Mouse (Mus musculus) midbrain, embryonic 13.5 days (tissue): ENCODE data around the gene Rnf128. TPM values are rescaled to one million over a fixed set of nuclear protein-coding genes. Genes with fewer than 3 reads are reported as not detected.
"Not testable (repeated sequence)": the region's sequence is repeated elsewhere in the genome, so short reads cannot be mapped to it uniquely, and the experiment has no call there.

Experiments used
- ATAC-seq: fragments of 200-750 bp; cut with Nextera tagmentation; 2 replicates; pipeline ENCODE4 v1.8.0; 2017; ENCODE audit warnings: mild to moderate bottlenecking, moderate TSS enrichment, moderate library complexity
- H3K27ac ChIP-seq: fragments of 300-500 bp; sonication (generic); 2 replicates; pipeline ENCODE4 v1.5.1; 2015; ENCODE audit warnings: inconsistent platforms, mild to moderate bottlenecking, moderate library complexity
- H3K27me3 ChIP-seq: fragments of 300-500 bp; sonication (generic); 2 replicates; pipeline ENCODE4 v1.6.1; 2015; ENCODE audit warnings: mild to moderate bottlenecking, inconsistent platforms
- H3K36me3 ChIP-seq: fragments of 300-500 bp; sonication (generic); 2 replicates; pipeline ENCODE4 v1.6.1; 2015; ENCODE audit warnings: mild to moderate bottlenecking, inconsistent platforms
- H3K4me1 ChIP-seq: fragments of 300-500 bp; sonication (generic); replicated peaks from 2 replicates; pipeline ENCODE4 v1.6.1; 2015; ENCODE audit warnings: inconsistent platforms
- H3K4me2 ChIP-seq: fragments of 300-500 bp; sonication (generic); replicated peaks from 2 replicates; pipeline ENCODE4 v1.6.1; 2015; ENCODE audit warnings: moderate library complexity, mild to moderate bottlenecking, inconsistent platforms
- H3K4me3 ChIP-seq: fragments of 300-500 bp; sonication (generic); replicated peaks from 2 replicates; pipeline ENCODE4 v1.5.1; 2015; ENCODE audit warnings: mild to moderate bottlenecking, inconsistent platforms
- H3K9ac ChIP-seq: fragments of 300-500 bp; sonication (generic); replicated peaks from 2 replicates; pipeline ENCODE4 v1.6.1; 2015; ENCODE audit warnings: mild to moderate bottlenecking, inconsistent platforms
- H3K9me3 ChIP-seq: fragments of 300-500 bp; sonication (generic); 2 replicates; pipeline ENCODE4 v1.6.1; 2016; ENCODE audit warnings: mild to moderate bottlenecking, inconsistent platforms
- WGBS: fragments of 180-500 bp; shearing (Covaris S2); methylation state at CpG from one replicate; pipeline ENCODE4 v1.1.7; 2015; 5-methylcytosine and 5-hydroxymethylcytosine counted together
- polyA plus RNA-seq: library from polyadenylated mRNA; unstranded; fragments of >200 nt; fragmentation: Nextera tagmentation; extraction: Ambion mirVana; gene quantifications from 2 replicates; pipeline ENCODE4 v1.2.1, GENCODE M21; 2015

Gene Rnf128
- polyA plus RNA-seq, 1 experiment from 2014 or later, result 1.9 TPM

DNA sequence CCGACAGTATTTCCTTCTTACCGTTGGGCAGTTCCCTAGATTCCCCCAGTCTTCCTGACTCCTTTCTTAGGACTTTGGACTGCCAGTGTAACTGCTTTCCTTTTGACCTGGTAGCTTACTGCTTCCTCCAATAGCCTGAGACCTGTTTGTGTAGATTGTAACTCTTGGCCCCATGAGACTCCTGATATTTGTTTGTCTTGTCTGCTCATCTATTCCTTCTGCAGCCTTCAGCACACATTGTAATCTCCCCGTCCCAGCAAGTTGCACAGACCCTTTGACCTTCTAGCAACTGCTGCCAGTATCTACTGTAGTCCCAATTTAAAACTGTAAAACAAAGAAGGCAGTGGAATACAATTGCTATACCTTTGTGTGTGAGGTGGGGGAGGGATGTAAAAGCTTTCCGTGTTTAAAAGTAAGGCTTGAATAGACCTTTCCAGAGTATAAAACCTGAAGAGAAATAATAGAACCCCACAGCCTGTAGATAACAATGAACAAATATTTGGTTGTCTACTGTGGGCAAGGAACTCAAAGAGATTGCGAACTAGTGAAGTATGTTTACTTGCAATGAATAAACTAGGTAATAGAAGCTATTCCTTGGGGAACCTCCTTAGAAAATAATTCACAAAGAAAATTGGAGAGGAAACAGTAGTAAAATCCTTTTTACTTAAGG, 726 bp upstream of the Rnf128 start:
- 78% methylated on average over 5 of the region's 5 CpGs for WGBS
- H3K27ac ChIP-seq, result no peak overlapping the region
- H3K36me3 ChIP-seq, result no peaks in the 10 kb centered on the region
- H3K9me3 ChIP-seq, result no peaks in the 10 kb centered on the region
- H3K4me3 ChIP-seq, result no peak overlapping the region
- no peak overlapping the region for H3K4me2 ChIP-seq
- peaks cover 2% of the 10 kb centered on the region; the same call in 1 of the 2 replicates for H3K27me3 ChIP-seq
- H3K4me1 ChIP-seq, result no peaks in the 10 kb centered on the region
- H3K9ac ChIP-seq, result no peak overlapping the region
- no peak for ATAC-seq

DNA sequence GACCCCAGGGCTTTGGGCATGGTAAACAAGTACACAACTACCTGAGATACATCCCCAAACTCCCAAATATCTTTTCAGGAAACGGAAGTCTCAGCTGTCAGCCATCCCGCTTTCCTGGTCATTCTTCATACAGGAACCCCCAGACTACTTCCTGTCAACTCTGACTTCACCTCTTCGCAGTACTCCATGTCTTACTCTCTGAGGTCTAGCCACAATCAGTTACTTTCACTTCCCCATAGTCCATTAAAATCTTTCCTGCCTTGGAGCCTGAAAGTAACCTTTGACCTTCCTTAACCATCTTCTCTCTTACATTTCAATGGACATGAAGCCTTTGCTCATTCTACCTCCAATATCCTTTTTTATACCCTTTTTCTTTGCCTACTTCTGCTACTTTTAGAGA, 6.9 kb downstream of the Rnf128 start:
- Histone ChIP-seq H3K9me3 (no peaks in the 10 kb centered on the region), H3K27ac (no peak overlapping the region), H3K4me1 (no peaks in the 10 kb centered on the region), H3K36me3 (no peaks in the 10 kb centered on the region), H3K4me2 (no peak overlapping the region), H3K4me3 (no peak overlapping the region), H3K9ac (no peak overlapping the region), H3K27me3 (peaks cover 6% of the 10 kb centered on the region; the same call in 1 of the 2 replicates)
- WGBS, result 89% methylated on average over 3 of the region's 3 CpGs
- ATAC-seq, result no peak

DNA sequence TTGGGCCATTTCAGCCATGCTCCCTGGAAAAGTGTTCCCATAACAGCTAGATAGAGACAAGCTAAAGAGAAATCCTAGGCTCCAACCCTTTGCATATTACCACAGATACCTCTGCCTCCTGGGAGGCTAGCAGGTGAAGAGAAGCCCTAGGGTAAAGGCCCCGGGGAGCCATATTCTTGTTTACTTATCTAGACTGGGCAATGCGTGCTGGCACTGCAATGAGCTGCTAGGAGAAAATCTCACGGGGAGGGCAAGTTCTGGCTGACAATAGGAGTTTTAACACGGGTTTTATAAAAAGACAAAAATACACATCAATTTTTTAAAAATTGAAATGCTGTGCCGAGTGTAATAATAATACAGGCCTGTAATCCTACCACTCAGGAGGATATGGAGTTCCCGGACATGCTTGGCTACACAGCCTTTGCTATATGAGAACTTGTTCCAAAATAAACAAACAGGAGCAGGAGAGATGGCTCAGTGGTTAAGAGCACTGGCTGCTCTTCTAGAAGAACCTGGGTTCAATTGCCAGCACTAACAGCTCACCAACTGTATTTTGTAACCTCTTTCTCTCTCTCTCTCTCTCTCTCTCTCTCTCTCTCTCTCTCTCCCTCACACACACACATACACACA, 15.6 kb downstream of the Rnf128 start:
- peaks cover 3% of the 10 kb centered on the region; the same call in 1 of the 2 replicates for H3K27me3 ChIP-seq
- no peaks in the 10 kb centered on the region for H3K4me1 ChIP-seq
- ATAC-seq, result no peak
- WGBS, result 79% methylated on average over 6 of the region's 6 CpGs
- no peak overlapping the region for H3K9ac ChIP-seq
- no peak overlapping the region for H3K4me3 ChIP-seq
- H3K9me3 ChIP-seq, result no peaks in the 10 kb centered on the region
- no peaks in the 10 kb centered on the region for H3K36me3 ChIP-seq
- H3K4me2 ChIP-seq, result no peak overlapping the region
- no peak overlapping the region for H3K27ac ChIP-seq

DNA sequence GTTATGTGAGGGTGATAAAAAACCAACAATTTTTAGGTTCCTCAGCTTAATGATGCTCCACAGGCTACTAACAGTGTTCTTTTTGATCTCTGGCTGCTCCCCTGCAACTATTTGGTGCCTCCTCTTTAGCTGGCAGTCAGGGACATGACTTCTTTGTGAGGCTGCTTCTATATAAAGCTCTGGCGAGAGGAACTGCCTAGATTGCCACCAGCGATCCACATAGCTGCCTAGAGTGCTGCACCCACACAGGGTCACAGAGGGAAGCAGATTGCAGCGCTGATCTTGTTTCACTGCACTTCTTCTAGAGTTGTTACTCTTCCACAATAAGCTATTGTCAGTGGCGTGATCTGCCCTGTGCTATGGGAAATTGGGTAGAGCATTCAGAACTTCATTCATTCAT, 20.5 kb downstream of the Rnf128 start:
- no peak overlapping the region for H3K4me2 ChIP-seq
- H3K9ac ChIP-seq, result no peak overlapping the region
- no peak for ATAC-seq
- no peak overlapping the region for H3K27ac ChIP-seq
- no peaks in the 10 kb centered on the region for H3K9me3 ChIP-seq
- no peak overlapping the region for H3K4me3 ChIP-seq
- H3K27me3 ChIP-seq, result peaks cover 6% of the 10 kb centered on the region; the same call in 1 of the 2 replicates
- H3K36me3 ChIP-seq, result no peaks in the 10 kb centered on the region
- 55% methylated on average over 4 of the region's 4 CpGs for WGBS
- H3K4me1 ChIP-seq, result no peaks in the 10 kb centered on the region

DNA sequence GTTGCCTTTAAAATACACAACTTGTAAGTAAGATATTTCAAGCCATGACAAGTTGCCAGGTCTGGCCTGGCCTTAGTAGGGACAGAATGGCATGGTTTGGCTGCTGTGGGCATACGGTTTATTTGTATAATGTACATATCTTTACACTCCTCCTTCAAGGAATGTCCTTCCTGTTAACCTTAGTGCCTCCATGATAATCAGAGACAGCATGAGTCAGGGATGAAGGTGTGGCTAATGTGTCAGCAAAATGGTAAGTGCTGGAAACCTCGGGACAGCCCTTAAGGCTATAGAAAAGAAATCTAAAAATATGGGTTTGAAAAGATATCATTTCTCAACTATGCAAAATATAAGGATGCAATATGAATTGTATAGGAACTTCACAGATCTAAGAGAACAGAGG, 23.6 kb downstream of the Rnf128 start:
- 83% methylated on average over 2 of the region's 2 CpGs for WGBS
- not testable (repeated sequence) for H3K4me2 ChIP-seq, H3K9me3 ChIP-seq, H3K4me3 ChIP-seq, ATAC-seq, H3K9ac ChIP-seq, H3K27ac ChIP-seq, H3K36me3 ChIP-seq, H3K4me1 ChIP-seq
- H3K27me3 ChIP-seq, result peaks cover 11% of the 10 kb centered on the region; the same call in 1 of the 2 replicates

DNA sequence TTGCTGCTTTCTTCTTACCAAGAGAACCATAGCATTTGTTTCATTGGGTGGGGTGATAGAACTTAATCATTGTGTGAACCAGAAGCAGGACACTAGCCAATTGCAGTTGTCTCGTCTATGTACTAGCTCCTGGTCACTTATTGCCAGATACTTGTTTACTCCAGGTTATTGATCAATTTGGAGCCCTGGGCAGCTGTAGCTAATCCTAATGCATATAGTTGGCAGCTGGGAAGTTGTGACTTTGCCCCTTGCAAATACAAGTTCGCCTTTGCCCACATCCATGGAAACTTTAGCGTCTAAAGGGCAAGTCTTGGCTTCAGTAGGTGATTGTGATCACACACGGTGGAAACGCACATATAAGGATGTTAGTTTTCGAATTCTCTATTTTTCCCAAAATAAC, 33.3 kb downstream of the Rnf128 start:
- H3K4me2 ChIP-seq, result no peak overlapping the region
- WGBS, result 85% methylated on average over 6 of the region's 6 CpGs
- no peaks in the 10 kb centered on the region for H3K36me3 ChIP-seq
- no peak for ATAC-seq
- no peak overlapping the region for H3K4me3 ChIP-seq
- H3K9ac ChIP-seq, result no peak overlapping the region
- H3K9me3 ChIP-seq, result no peaks in the 10 kb centered on the region
- no peaks in the 10 kb centered on the region for H3K4me1 ChIP-seq
- no peak overlapping the region for H3K27ac ChIP-seq
- peaks cover 27% of the 10 kb centered on the region; the same call in 1 of the 2 replicates for H3K27me3 ChIP-seq

DNA sequence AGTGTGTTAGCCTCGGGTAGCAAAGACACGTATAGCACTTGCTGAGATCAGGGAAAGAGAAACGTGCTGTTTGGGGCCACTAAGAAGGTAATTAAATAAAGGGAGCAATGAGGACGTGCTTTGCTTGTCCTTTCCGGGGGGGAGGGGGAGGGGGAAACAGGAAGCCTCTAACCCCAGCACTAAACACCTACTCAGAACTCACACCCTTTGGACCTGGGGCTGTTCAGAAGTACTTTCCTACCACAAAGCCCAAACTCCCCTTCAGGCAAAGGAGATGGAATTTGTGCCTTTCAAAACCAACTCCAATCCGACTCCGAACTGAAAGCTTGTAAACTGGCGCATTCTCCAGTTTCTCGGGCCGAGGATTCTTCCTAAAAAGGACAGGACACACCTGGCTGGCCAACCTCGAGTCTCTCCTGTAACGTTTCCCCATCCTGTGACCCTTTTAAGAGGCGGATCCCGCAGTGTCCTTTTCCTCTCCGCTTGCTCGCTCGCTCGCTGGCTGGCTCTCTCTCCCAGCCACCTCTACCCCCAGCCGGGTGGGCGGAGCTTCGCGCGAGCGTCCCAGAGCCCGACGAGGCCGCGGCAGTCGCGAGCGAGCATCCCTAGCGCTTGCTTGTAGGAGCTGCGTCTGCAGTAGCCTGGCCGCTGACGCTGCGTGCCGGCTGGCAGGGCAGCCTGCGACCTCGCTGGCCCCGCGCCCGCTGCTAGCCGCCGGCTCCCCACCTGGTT, 47.1 kb downstream of the Rnf128 start:
- ATAC-seq, result peak; percentile 99
- H3K27ac ChIP-seq, result peak overlapping the region; percentile 14; the same call in 1 of the 2 replicates
- H3K9ac ChIP-seq, result peak overlapping the region; percentile 72
- no peaks in the 10 kb centered on the region for H3K4me1 ChIP-seq
- no peaks in the 10 kb centered on the region for H3K36me3 ChIP-seq
- WGBS, result 21% methylated on average over 42 of the region's 44 CpGs
- H3K4me3 ChIP-seq, result peak overlapping the region; percentile 56
- peak overlapping the region; percentile 69 for H3K4me2 ChIP-seq
- peaks cover 49% of the 10 kb centered on the region for H3K27me3 ChIP-seq
- H3K9me3 ChIP-seq, result no peaks in the 10 kb centered on the region

DNA sequence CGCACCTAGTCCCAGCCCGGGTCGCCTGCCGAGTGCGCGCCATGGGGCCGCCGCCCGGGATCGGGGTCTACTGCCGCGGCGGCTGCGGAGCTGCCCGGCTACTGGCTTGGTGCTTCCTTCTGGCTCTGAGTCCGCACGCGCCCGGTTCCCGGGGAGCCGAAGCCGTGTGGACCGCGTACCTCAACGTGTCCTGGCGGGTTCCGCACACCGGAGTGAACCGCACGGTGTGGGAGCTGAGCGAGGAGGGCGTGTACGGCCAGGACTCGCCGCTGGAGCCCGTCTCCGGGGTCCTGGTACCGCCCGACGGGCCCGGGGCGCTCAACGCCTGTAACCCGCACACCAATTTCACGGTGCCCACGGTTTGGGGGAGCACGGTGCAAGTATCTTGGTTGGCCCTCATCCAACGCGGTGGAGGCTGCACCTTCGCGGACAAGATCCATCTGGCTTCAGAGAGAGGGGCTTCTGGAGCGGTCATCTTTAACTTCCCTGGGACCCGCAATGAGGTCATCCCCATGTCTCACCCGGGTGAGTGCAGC, 47.7 kb downstream of the Rnf128 start:
- Histone ChIP-seq H3K36me3 (no peaks in the 10 kb centered on the region), H3K9ac (peak overlapping the region; percentile 72), H3K4me1 (no peaks in the 10 kb centered on the region), H3K27ac (peak overlapping the region; percentile 14; the same call in 1 of the 2 replicates), H3K4me3 (peak overlapping the region; percentile 56), H3K4me2 (peak overlapping the region; percentile 69), H3K9me3 (no peaks in the 10 kb centered on the region), H3K27me3 (peaks cover 48% of the 10 kb centered on the region)
- WGBS, result 24% methylated on average over 48 of the region's 54 CpGs
- peak; percentile 93 for ATAC-seq

DNA sequence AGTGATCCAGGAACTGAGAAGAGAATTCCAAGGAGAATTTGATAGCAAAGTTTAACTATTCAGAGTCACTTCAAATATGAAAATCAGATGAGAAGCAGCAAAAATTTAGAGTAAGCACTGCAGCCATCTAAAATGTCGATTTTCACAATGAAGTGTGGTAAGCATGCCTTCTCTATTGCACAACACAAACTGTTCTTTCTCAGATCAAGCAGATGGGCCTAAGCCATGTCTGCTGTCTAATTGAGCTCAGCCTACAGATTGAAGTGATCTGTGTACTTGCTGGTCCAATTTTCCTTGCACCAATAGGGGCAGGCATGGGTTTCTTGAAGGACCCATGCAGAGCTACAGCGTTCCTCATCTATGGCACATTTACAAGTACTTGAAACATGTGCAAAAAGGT, 51.6 kb downstream of the Rnf128 start:
- H3K9ac ChIP-seq, result no peak overlapping the region
- peaks cover 35% of the 10 kb centered on the region for H3K27me3 ChIP-seq
- no peak overlapping the region for H3K4me2 ChIP-seq
- H3K36me3 ChIP-seq, result no peaks in the 10 kb centered on the region
- no peak for ATAC-seq
- H3K4me1 ChIP-seq, result no peaks in the 10 kb centered on the region
- no peak overlapping the region for H3K4me3 ChIP-seq
- no peaks in the 10 kb centered on the region for H3K9me3 ChIP-seq
- WGBS, result 89% methylated on average over 2 of the region's 2 CpGs
- H3K27ac ChIP-seq, result no peak overlapping the region

DNA sequence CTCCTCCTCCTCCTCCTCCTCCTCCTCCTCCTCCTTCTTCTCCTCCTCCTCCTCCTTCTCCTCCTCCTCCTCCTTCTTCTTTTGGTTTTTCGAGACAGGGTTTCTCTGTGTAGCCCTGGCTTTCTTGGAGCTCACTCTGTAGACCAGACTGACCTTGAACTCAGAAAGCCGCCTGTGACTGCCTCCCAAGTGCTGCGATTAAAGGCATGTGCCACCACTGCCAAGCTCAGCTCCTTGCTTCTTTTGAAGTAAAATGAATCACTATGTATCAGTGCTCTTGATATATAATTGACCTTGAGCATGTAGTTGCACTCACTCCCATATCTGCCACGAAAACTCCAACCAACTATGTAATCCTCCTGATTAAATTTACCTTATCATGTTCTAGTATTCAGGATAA, 59.0 kb downstream of the Rnf128 start:
- Histone ChIP-seq H3K9ac (no peak overlapping the region), H3K27ac (no peak overlapping the region), H3K36me3 (no peaks in the 10 kb centered on the region), H3K4me3 (no peak overlapping the region), H3K9me3 (no peaks in the 10 kb centered on the region), H3K27me3 (peaks cover 5% of the 10 kb centered on the region; the same call in 1 of the 2 replicates), H3K4me2 (no peak overlapping the region), H3K4me1 (no peaks in the 10 kb centered on the region)
- no peak for ATAC-seq
- 84% methylated on average over 3 of the region's 4 CpGs for WGBS

DNA sequence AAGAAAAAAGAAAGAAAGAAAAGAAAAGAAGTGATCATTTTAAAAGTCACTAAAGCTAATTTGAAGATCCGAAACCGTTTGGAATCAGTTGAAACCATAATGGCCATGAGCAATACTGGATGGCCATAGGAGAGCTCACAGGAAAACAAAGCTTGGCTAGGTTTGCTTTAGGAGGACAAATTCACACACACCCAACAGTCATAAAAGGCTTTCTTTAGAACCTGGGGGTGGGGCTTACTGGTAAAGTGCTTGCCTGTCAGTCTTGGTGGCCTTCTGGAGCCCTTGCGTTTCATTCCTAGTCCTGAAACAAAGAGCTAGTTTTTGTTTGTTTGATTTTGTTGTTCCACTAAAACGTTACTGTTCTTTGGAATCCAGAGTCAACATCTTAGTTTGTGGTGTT, 71.6 kb downstream of the Rnf128 start:
- Histone ChIP-seq H3K4me2 (no peak overlapping the region), H3K36me3 (no peaks in the 10 kb centered on the region), H3K4me1 (no peaks in the 10 kb centered on the region), H3K9me3 (no peaks in the 10 kb centered on the region), H3K4me3 (no peak overlapping the region), H3K9ac (no peak overlapping the region), H3K27me3 (peaks cover 3% of the 10 kb centered on the region; the same call in 1 of the 2 replicates), H3K27ac (no peak overlapping the region)
- no peak for ATAC-seq
- 75% methylated on average over 4 of the region's 4 CpGs for WGBS

DNA sequence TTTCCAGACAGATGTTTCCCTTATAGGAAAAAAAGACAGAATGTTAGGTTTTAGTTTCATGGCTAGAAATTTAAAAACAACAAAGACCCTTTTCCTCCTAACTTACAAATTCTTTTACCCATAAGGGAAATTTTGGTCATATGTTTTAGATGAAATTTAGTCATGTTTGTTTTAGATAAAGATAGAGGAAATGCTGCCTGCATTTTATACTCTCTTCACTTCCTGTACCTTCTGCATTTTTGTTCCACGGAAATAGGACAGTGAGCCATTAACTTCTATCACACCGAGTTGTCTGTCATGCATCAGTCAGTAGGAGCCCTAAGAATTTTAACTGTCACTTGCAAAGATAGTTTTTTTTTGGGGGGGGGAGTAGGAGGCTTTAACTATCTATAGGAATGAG, 76.6 kb downstream of the Rnf128 start:
- no peak for ATAC-seq

More for the DNA sequence above, 76.6 kb downstream of the Rnf128 start:
- 74% methylated on average over 2 of the region's 2 CpGs for WGBS
- H3K9me3 ChIP-seq, result no peaks in the 10 kb centered on the region
- H3K4me2 ChIP-seq, result no peak overlapping the region
- H3K36me3 ChIP-seq, result no peaks in the 10 kb centered on the region
- no peak overlapping the region for H3K4me3 ChIP-seq
- no peak overlapping the region for H3K27ac ChIP-seq
- H3K4me1 ChIP-seq, result no peaks in the 10 kb centered on the region
- peaks cover 1% of the 10 kb centered on the region; the same call in 1 of the 2 replicates for H3K27me3 ChIP-seq
- no peak overlapping the region for H3K9ac ChIP-seq
